Mouse (Mus musculus) neural tube, embryonic 12.5 days (tissue): ENCODE results near the gene Gk5. TPM values are rescaled to one million over a fixed set of nuclear protein-coding genes. Genes with fewer than 3 reads are reported as not detected.

Experiments used
- ATAC-seq: fragments of 200-750 bp; cut with Nextera tagmentation; 2 replicates; pipeline ENCODE4 v1.8.0; 2017; ENCODE audit warnings: low read depth, mild to moderate bottlenecking, moderate TSS enrichment, moderate library complexity; ENCODE audit not compliant: low FRiP score
- H3K27ac ChIP-seq: fragments of 300-500 bp; sonication (generic); 2 replicates; pipeline ENCODE4 v1.5.1; 2016
- H3K27me3 ChIP-seq: fragments of 300-500 bp; sonication (generic); replicated peaks from 2 replicates; pipeline ENCODE4 v1.6.1; 2016; ENCODE audit warnings: mild to moderate bottlenecking
- H3K36me3 ChIP-seq: fragments of 300-500 bp; sonication (generic); 2 replicates; pipeline ENCODE4 v1.6.1; 2016; ENCODE audit warnings: mild to moderate bottlenecking
- H3K4me1 ChIP-seq: fragments of 300-500 bp; sonication (generic); 2 replicates; pipeline ENCODE4 v1.6.1; 2016
- H3K4me2 ChIP-seq: fragments of 300-500 bp; sonication (generic); replicated peaks from 2 replicates; pipeline ENCODE4 v1.6.1; 2016; ENCODE audit warnings: mild to moderate bottlenecking
- H3K4me3 ChIP-seq: fragments of 300-500 bp; sonication (generic); 2 replicates; pipeline ENCODE4 v1.5.1; 2016
- H3K9ac ChIP-seq: fragments of 300-500 bp; sonication (generic); 2 replicates; pipeline ENCODE4 v1.6.1; 2016; ENCODE audit warnings: mild to moderate bottlenecking
- H3K9me3 ChIP-seq: fragments of 300-500 bp; sonication (generic); 2 replicates; pipeline ENCODE4 v1.6.1; 2016; ENCODE audit warnings: mild to moderate bottlenecking
- WGBS: fragments of 180-500 bp; shearing (Covaris S2); methylation state at CpG from one replicate; pipeline ENCODE4 v1.1.7; 2016; 5-methylcytosine and 5-hydroxymethylcytosine counted together
- polyA plus RNA-seq: library from polyadenylated mRNA; unstranded; fragments of >200 nt; fragmentation: Nextera tagmentation; extraction: Ambion mirVana; gene quantifications from 2 replicates; pipeline ENCODE4 v1.2.1, GENCODE M21; 2016

The Gk5 gene
- polyA plus RNA-seq, 1 experiment from 2014 or later: 4.1 TPM

GRCm38 (mm10) chr9:96118216-96118615 is 946 bp upstream of the Gk5 start:
- Histone ChIP-seq H3K9ac (no peak overlapping the region), H3K4me2 (peak overlapping the region; percentile 83), H3K9me3 (no peaks in the 10 kb centered on the region), H3K36me3 (no peaks in the 10 kb centered on the region), H3K4me3 (no peak overlapping the region), H3K4me1 (peaks cover 3% of the 10 kb centered on the region; the same call in 1 of the 2 replicates), H3K27me3 (no peaks in the 10 kb centered on the region), H3K27ac (no peak overlapping the region)
- no peak for ATAC-seq
- 79% methylated on average over 4 of the region's 4 CpGs for WGBS

- Histone ChIP-seq H3K4me2 (no peak overlapping the region), H3K27me3 (no peaks in the 10 kb centered on the region), H3K4me3 (no peak overlapping the region), H3K9me3 (no peaks in the 10 kb centered on the region), H3K27ac (no peak overlapping the region), H3K4me1 (no peaks in the 10 kb centered on the region), H3K36me3 (no peaks in the 10 kb centered on the region), H3K9ac (no peak overlapping the region)
- ATAC-seq: no peak
- 45% methylated on average over 5 of the region's 5 CpGs for WGBS
These were observed 8.8 kb downstream of the Gk5 start for GRCm38 (mm10) chr9:96127972-96128371.

GRCm38 (mm10) chr9:96132956-96133603 is 13.9 kb downstream of the Gk5 start:
- H3K27ac ChIP-seq: no peak overlapping the region
- no peaks in the 10 kb centered on the region for H3K9me3 ChIP-seq
- no peaks in the 10 kb centered on the region for H3K36me3 ChIP-seq
- no peaks in the 10 kb centered on the region for H3K27me3 ChIP-seq
- ATAC-seq: no peak
- H3K4me2 ChIP-seq: no peak overlapping the region
- 78% methylated on average over 4 of the region's 4 CpGs for WGBS
- no peak overlapping the region for H3K4me3 ChIP-seq
- H3K4me1 ChIP-seq: no peaks in the 10 kb centered on the region
- no peak overlapping the region for H3K9ac ChIP-seq

- no peak overlapping the region for H3K27ac ChIP-seq
- no peaks in the 10 kb centered on the region for H3K9me3 ChIP-seq
- no peak overlapping the region for H3K4me2 ChIP-seq
- H3K36me3 ChIP-seq: no peaks in the 10 kb centered on the region
- H3K27me3 ChIP-seq: no peaks in the 10 kb centered on the region
- H3K4me1 ChIP-seq: no peaks in the 10 kb centered on the region
- 89% methylated on average over 7 of the region's 7 CpGs for WGBS
- H3K4me3 ChIP-seq: no peak overlapping the region
- no peak overlapping the region for H3K9ac ChIP-seq
- ATAC-seq: no peak
These were observed 15.3 kb downstream of the Gk5 start for GRCm38 (mm10) chr9:96134470-96134869.

- no peak overlapping the region for H3K4me2 ChIP-seq
- H3K27ac ChIP-seq: no peak overlapping the region
- no peaks in the 10 kb centered on the region for H3K4me1 ChIP-seq
- no peak overlapping the region for H3K4me3 ChIP-seq
- no peaks in the 10 kb centered on the region for H3K9me3 ChIP-seq
- H3K9ac ChIP-seq: no peak overlapping the region
- H3K27me3 ChIP-seq: no peaks in the 10 kb centered on the region
- WGBS: 75% methylated on average over 8 of the region's 8 CpGs
- H3K36me3 ChIP-seq: no peaks in the 10 kb centered on the region
- no peak for ATAC-seq
These were observed 15.8 kb downstream of the Gk5 start for GRCm38 (mm10) chr9:96134916-96135315.

GRCm38 (mm10) chr9:96135461-96135860 is 16.3 kb downstream of the Gk5 start:
- no peak overlapping the region for H3K4me3 ChIP-seq
- H3K9ac ChIP-seq: no peak overlapping the region
- H3K36me3 ChIP-seq: no peaks in the 10 kb centered on the region
- no peaks in the 10 kb centered on the region for H3K9me3 ChIP-seq
- no peak overlapping the region for H3K27ac ChIP-seq
- no peak for ATAC-seq
- WGBS: 60% methylated on average over 7 of the region's 7 CpGs
- no peaks in the 10 kb centered on the region for H3K27me3 ChIP-seq
- no peak overlapping the region for H3K4me2 ChIP-seq
- H3K4me1 ChIP-seq: no peaks in the 10 kb centered on the region

- WGBS: 94% methylated on average over 9 of the region's 9 CpGs
- Histone ChIP-seq H3K27me3 (no peaks in the 10 kb centered on the region), H3K27ac (no peak overlapping the region), H3K9ac (no peak overlapping the region), H3K36me3 (no peaks in the 10 kb centered on the region), H3K4me1 (no peaks in the 10 kb centered on the region), H3K4me2 (no peak overlapping the region), H3K9me3 (no peaks in the 10 kb centered on the region), H3K4me3 (no peak overlapping the region)
- no peak for ATAC-seq
These were observed 19.8 kb downstream of the Gk5 start for GRCm38 (mm10) chr9:96138958-96139357.

GRCm38 (mm10) chr9:96139876-96140275 is 20.7 kb downstream of the Gk5 start:
- no peak overlapping the region for H3K4me2 ChIP-seq
- no peak overlapping the region for H3K9ac ChIP-seq
- WGBS: 51% methylated on average over 5 of the region's 5 CpGs
- no peaks in the 10 kb centered on the region for H3K9me3 ChIP-seq
- H3K4me1 ChIP-seq: no peaks in the 10 kb centered on the region
- H3K4me3 ChIP-seq: no peak overlapping the region
- no peaks in the 10 kb centered on the region for H3K36me3 ChIP-seq
- no peak for ATAC-seq
- no peaks in the 10 kb centered on the region for H3K27me3 ChIP-seq
- no peak overlapping the region for H3K27ac ChIP-seq

- Histone ChIP-seq H3K9me3 (no peaks in the 10 kb centered on the region), H3K9ac (no peak overlapping the region), H3K4me3 (no peak overlapping the region), H3K36me3 (no peaks in the 10 kb centered on the region; the same call in 1 of the 2 replicates), H3K27ac (no peak overlapping the region), H3K4me1 (no peaks in the 10 kb centered on the region), H3K27me3 (no peaks in the 10 kb centered on the region), H3K4me2 (no peak overlapping the region)
- WGBS: 79% methylated on average over 7 of the region's 7 CpGs
- no peak for ATAC-seq
These were observed 21.8 kb downstream of the Gk5 start for GRCm38 (mm10) chr9:96140931-96141330.

- no peaks in the 10 kb centered on the region for H3K4me1 ChIP-seq
- H3K27ac ChIP-seq: no peak overlapping the region
- H3K36me3 ChIP-seq: no peaks in the 10 kb centered on the region; the same call in 1 of the 2 replicates
- no peaks in the 10 kb centered on the region for H3K27me3 ChIP-seq
- no peak overlapping the region for H3K4me3 ChIP-seq
- H3K4me2 ChIP-seq: no peak overlapping the region
- no peaks in the 10 kb centered on the region for H3K9me3 ChIP-seq
- H3K9ac ChIP-seq: no peak overlapping the region
- WGBS: 47% methylated on average over 6 of the region's 6 CpGs
- no peak for ATAC-seq
These were observed 23.3 kb downstream of the Gk5 start for GRCm38 (mm10) chr9:96142499-96142898.

GRCm38 (mm10) chr9:96143633-96144032 is 24.5 kb downstream of the Gk5 start:
- WGBS: 96% methylated on average over 4 of the region's 4 CpGs
- Histone ChIP-seq H3K27ac (no peak overlapping the region), H3K9ac (no peak overlapping the region), H3K4me1 (no peaks in the 10 kb centered on the region), H3K9me3 (no peaks in the 10 kb centered on the region), H3K4me2 (no peak overlapping the region), H3K4me3 (no peak overlapping the region), H3K36me3 (no peaks in the 10 kb centered on the region; the same call in 1 of the 2 replicates), H3K27me3 (no peaks in the 10 kb centered on the region)
- ATAC-seq: no peak

GRCm38 (mm10) chr9:96144883-96145282 is 25.7 kb downstream of the Gk5 start:
- Histone ChIP-seq H3K9ac (no peak overlapping the region), H3K4me3 (no peak overlapping the region), H3K36me3 (no peaks in the 10 kb centered on the region; the same call in 1 of the 2 replicates), H3K27ac (no peak overlapping the region), H3K4me1 (no peaks in the 10 kb centered on the region), H3K9me3 (no peaks in the 10 kb centered on the region), H3K4me2 (no peak overlapping the region), H3K27me3 (no peaks in the 10 kb centered on the region)
- ATAC-seq: no peak

GRCm38 (mm10) chr9:96152801-96153200 is 33.6 kb downstream of the Gk5 start:
- no peak overlapping the region for H3K27ac ChIP-seq
- 90% methylated on average over 7 of the region's 7 CpGs for WGBS
- no peaks in the 10 kb centered on the region for H3K4me1 ChIP-seq
- H3K9me3 ChIP-seq: no peaks in the 10 kb centered on the region
- ATAC-seq: no peak
- H3K36me3 ChIP-seq: no peaks in the 10 kb centered on the region
- no peaks in the 10 kb centered on the region for H3K27me3 ChIP-seq
- no peak overlapping the region for H3K4me2 ChIP-seq
- no peak overlapping the region for H3K4me3 ChIP-seq
- H3K9ac ChIP-seq: no peak overlapping the region
